Mouse (Mus musculus) gastrocnemius, adult 2 months (tissue): ENCODE results near the gene Plvap. TPM values are rescaled to one million over a fixed set of nuclear protein-coding genes. Genes with fewer than 3 reads are reported as not detected.
A peak's percentile ranks its signal among the peaks of the same experiment; 100 is the strongest.

Experiments used
- DNase-seq: peaks from one replicate; pipeline ENCODE4 v3.0.0; 2022
- H3K27ac ChIP-seq: fragments of 200-600 bp; 2 replicates; pipeline ENCODE4 v1.8.1; 2022; ENCODE audit warnings: mild to moderate bottlenecking
- H3K4me3 ChIP-seq: fragments of 200-600 bp; 2 replicates; pipeline ENCODE4 v1.8.1; 2022; ENCODE audit warnings: mild to moderate bottlenecking, moderate library complexity
- CTCF ChIP-seq: fragments of 200-600 bp; IDR thresholded peaks from 2 replicates; pipeline ENCODE4 v1.8.1; 2022; ENCODE audit warnings: antibody characterized with exemption, mild to moderate bottlenecking, moderate library complexity
- intact Hi-C: fragments of 180-260 bp; cut with DNase I; formaldehyde crosslinking; loops from one replicate; pipeline ENCODE4 v1.15.1; 2025
- total RNA-seq, 2 experiments: library from RNA; stranded (reverse); gene quantifications; 2 replicates each; pipeline ENCODE4 v1.2.3; 2021

The Plvap gene
- total RNA-seq, 2 experiments from 2014 or later: 9.3 to 11.6 TPM

- Histone ChIP-seq H3K4me3 (peak overlapping the region; percentile 15), H3K27ac (peak overlapping the region; percentile 81)
- peak; percentile 41 for TF ChIP-seq CTCF
- DNase-seq: peak; percentile 94
- intact Hi-C loops: loop anchor here (1.0 kb wide), 1 partner anchor 25 kb away; no protein-coding TSS in a partner anchor
Observed at GRCm38 (mm10) chr8:71496481-71496880, 15.1 kb downstream of the Plvap start.

DNA sequence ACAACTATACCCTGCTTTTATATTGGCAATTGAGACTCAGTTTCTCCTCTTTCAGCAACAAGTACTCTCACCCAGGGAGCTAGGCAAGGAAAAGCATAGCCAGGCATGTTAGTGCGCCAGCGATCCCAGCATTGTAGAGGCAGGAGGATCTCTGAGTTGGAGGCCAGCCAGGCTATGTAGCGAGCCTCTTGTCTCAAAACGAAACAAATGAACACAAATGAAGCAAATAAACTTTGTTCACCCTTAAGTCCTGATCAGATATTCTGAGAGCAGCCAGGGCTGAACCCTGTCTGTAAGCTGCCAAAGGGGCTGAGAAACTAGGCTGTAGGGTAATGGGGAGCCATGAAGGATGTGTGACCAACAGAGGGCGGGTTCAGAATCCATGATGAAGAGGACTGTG, 15.7 kb downstream of the Plvap start:
- H3K4me3 ChIP-seq: no peak overlapping the region; the same call in 1 of the 2 replicates
- intact Hi-C loops: loop anchor here (1.0 kb wide), 1 partner anchor 25 kb away; no protein-coding TSS in a partner anchor
- TF ChIP-seq CTCF: no peak
- H3K27ac ChIP-seq: peak overlapping the region; percentile 81
- peak; percentile 36 for DNase-seq

DNA sequence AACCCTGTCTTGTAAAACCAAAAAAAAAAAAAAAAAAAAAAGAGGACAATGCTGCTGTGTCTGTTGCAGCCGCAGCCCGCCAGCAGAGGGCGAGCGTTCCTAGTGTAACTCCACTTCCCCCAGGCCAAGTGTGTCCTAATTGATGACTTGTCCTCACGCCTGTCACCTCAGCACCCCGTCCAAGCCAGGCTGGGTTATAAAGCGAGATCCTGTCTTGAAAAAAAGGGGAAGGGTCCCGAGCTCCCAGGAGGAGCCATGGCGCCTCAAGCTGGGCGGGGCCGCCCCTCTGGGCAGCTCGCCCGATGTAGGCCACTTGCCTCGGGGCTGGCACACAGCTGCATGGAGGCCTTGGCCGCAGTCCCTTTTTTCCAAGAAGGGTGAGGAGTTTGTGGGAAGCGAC, 16.5 kb downstream of the Plvap start:
- Histone ChIP-seq H3K27ac (peak overlapping the region; percentile 81), H3K4me3 (peak overlapping the region; percentile 61)
- TF ChIP-seq CTCF: peak; percentile 77
- peak; percentile 93 for DNase-seq
- intact Hi-C loops: no loop called here

DNA sequence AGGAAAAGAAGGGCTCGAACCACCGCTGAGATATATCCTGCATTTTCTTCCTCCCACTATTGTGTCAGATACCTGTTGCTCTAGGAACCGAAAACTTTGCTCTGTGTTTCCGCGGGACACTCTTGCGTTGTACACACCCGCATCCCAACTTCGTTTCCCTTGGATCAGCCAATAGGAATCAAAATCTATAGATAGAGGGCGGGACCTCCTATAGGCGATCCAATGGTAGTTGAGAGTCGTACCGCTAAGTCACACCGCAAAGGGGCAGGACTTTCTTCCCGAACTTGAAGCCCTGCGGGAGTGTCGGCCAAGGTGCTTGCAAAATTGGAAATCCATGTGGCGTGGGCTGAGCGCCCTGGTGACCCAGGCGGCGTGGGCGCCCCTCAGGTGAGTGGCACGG, 23.1 kb downstream of the Plvap start:
- peak overlapping the region; percentile 98 for H3K27ac ChIP-seq
- intact Hi-C loops: loop anchor here (5.0 kb wide), 1 partner anchor 34 kb away; no protein-coding TSS in a partner anchor
- H3K4me3 ChIP-seq: peak overlapping the region; percentile 79
- DNase-seq: peak; percentile 89
- 0 out of 2 replicates have a peak, but pooled peaks have one; percentile 1 for TF ChIP-seq CTCF

DNA sequence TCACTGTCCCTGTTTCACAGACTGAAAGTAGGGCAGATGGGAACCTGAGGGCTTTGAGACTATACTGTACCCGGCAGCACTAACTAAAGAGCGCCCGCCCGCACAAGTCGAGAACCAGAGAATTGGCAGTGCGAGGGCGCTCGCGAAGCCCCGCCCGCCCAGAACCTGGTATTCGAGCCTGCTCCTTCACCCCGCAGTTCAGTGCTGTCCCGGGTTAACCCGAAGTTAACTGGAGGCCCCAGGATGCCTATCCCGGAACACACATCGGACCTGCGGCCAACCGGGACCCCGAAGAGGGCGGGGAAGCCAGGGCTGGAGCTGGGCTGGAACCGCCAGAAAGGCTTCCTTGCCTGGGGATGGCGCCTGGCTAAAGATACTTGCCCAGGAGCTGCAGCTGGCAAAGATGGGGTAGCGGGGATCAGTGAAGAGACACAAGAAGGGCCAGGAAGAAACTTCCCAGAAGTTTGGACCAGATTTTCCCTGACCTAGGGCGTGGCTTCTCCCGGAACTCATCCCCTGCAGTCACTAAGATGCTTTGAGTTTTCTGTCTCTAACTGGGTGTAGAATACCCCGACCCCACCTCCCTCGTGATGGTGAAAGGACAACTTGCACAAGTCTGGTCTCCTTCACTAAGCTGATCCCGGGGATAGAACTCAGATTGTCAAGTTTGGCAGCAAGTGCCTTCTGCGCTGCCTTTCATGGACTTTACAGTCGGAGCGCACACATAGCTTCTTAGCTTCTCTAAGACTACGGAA, 23.7 kb downstream of the Plvap start, which contains the start of gene Gtpbp3:
Gtpbp3 (plus strand) TSS at position 413 of the 755 bp plus-strand sequence.
- intact Hi-C loops: loop anchor here (5.0 kb wide), 1 partner anchor 34 kb away; no protein-coding TSS in a partner anchor
- TF ChIP-seq CTCF: no peak
- Histone ChIP-seq H3K27ac (peak within 1 kb of the TSS; percentile 98), H3K4me3 (peak within 1 kb of the TSS; percentile 79)
- peak; percentile 92 for DNase-seq

DNA sequence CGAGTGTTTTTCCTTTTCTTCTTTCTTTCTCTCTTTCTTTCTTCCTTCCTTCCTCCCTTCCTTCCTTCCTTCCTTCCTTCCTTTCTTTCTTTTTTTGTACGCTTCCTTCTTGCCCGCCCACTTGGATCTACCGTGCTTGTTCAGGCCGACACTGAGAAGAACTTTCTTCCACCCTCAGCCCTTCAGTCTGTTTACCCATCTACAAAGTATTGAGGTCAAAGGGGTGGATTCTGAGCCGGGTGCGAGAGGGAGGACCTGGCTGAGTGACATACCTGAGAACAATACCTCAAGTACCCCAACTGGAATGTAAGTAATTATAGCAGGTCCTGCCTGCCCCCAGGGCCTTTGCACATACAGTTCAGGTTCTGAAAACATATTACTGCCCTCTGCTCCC, 25.4 kb downstream of the Plvap start:
- no peak for TF ChIP-seq CTCF
- Histone ChIP-seq H3K4me3 (peak overlapping the region; percentile 91), H3K27ac (peak overlapping the region; percentile 94)
- intact Hi-C loops: loop anchor here (5.0 kb wide), 1 partner anchor 36 kb away; no protein-coding TSS in a partner anchor
- DNase-seq: no peak

DNA sequence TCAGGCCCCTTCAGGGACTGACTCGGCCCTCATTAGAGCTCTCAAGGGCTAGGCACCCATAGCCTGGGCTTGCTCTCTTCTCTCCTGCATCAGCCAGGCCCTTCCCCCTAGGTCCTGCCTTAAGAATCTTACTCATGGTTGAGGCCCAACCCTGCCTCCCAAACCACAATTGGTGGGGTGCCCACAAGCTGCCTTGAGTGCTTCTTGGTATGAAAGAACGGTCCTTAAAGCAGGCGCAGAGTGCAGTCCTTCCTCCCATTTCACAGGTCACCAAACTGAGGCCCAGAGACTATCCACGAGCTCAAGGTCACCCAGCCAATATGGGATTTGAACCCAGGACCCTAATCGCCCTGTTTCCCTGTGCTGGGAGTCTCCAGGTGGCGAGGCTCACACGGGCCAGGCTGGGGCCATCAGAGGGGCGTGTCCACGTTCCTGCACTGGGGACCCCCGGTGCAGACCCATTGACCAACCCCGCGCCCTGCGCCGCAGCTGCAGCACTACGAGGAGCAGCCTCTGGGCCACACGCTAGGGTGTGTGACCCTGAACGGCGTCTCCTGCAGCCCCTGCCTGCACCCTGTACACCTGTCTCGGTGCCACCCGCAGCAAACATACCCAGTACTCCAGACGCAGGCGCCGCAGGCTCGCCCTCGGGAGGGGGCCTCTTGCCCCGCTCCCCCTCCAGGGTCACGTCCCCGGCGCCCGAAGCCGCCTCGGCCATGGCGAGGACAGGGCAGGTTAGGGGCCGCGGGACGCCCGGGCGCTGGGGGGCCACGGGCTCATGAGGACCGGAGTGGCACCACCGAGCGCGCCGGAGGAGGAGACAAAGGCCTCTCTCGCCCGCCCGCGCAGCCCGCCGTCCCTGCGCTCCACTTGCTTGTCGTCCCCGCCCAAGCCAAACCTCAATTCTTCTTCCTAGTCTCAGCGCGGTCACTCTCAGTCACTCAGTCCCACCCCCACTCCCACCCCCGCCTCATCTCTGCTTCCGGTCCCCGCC, 26.1 kb downstream of the Plvap start, which contains the start of gene Ano8:
Ano8 (minus strand) TSS at position 822 of the 994 bp plus-strand sequence.
- intact Hi-C loops: loop anchor here (5.0 kb wide), 1 partner anchor 37 kb away; no protein-coding TSS in a partner anchor
- H3K4me3 ChIP-seq: peak within 1 kb of the TSS; percentile 91
- peak within 1 kb of the TSS; percentile 98 for H3K27ac ChIP-seq
- no peak for TF ChIP-seq CTCF
- peak; percentile 91 for DNase-seq

DNA sequence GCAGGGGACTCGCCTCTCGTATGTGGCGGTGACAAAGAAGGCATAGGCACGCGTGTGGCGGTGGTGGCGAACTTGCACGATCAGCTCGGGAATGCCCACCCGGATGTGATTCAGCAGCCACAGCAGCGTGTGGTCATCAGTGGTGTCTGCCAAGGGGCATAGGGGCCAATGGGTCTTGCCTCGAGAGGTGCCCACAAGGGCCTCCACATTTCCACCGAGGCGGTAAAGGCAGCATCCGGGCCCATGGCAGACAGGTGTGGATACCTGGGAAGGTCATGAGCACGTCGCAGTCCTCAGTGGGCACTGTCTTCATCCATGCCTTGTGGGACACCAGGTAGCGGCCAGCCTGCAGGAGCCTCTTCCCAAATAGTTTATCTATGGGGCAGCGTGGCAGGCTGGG, 26.8 kb downstream of the Plvap start:
- TF ChIP-seq CTCF: no peak

GRCm38 (mm10) chr8:71483932-71484331, 27.6 kb downstream of the Plvap start:
- Histone ChIP-seq H3K4me3 (no peak overlapping the region), H3K27ac (no peak overlapping the region)
- TF ChIP-seq CTCF: no peak
- no peak for DNase-seq
- intact Hi-C loops: no loop called here

More for the DNA sequence above, 26.8 kb downstream of the Plvap start:
- intact Hi-C loops: loop anchor here (5.0 kb wide), 1 partner anchor 38 kb away; no protein-coding TSS in a partner anchor
- Histone ChIP-seq H3K27ac (no peak overlapping the region), H3K4me3 (peak overlapping the region; percentile 91)
- DNase-seq: no peak

DNA sequence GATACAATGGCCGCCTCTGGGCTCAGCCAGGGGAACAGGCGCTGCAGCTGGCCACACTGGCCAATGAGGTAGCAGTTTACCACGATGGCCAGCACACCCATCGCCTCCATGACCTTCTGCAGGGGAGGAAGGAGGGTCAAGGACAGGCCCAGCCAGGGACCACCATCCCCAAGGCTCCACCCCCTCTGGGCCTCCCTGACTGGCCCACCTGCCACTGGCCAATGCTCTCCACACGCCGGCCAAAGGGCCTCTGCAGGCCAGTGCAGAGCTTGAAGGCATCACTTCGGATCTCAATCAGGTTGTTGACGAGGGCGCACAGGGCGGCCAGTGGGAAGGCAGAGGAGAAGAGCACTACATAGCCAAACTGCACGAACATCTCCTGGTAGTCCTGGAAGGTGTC, 32.6 kb downstream of the Plvap start:
- no peak for TF ChIP-seq CTCF
- intact Hi-C loops: no loop called here
- Histone ChIP-seq H3K27ac (no peak overlapping the region), H3K4me3 (no peak overlapping the region)
- DNase-seq: no peak

DNA sequence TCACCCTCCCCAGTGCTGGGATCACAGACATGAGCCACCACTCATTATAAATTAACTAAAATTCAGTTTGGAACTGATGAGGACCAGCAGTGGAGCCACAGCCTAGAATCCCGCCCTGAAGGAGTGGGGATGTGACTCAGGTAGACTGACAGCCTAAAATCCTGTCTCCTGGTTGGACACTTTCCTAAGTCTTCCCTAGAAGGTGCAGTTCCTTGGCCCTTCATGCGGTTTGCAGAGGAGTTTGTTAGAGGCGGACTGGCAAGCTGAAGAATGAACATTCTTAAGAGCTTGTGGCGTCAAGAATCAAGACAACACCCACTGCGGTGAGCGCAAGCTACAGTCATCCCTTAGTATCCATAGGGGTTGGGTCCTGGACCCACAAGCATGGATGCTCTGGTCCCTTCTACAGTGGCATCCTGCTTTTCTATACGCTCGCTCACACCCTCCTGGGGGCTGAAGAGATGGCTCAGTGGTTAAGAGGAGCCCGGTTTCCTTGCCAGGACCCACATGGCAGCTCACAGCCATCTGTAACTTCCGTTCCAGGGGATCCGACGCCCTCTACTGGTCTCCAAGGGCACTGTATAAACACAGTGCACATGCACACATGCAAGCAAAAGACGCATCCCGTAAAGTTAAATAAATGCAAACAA, 34.2 kb downstream of the Plvap start:
- intact Hi-C loops: no loop called here
- peak overlapping the region; percentile 82 for H3K4me3 ChIP-seq
- DNase-seq: no peak
- peak; percentile 42 for TF ChIP-seq CTCF
- H3K27ac ChIP-seq: peak overlapping the region; percentile 92
